Mouse (Mus musculus) hindbrain, embryonic 11.5 days (tissue): ENCODE results near the gene Defa25. TPM values are rescaled to one million over a fixed set of nuclear protein-coding genes. Genes with fewer than 3 reads are reported as not detected.
"Not testable (repeated sequence)": the region's sequence is repeated elsewhere in the genome, so short reads cannot be mapped to it uniquely, and the experiment has no call there.

Experiments
- ATAC-seq: fragments of 200-750 bp; cut with Nextera tagmentation; 2 replicates; pipeline ENCODE4 v1.8.0; 2017; ENCODE audit warnings: mild to moderate bottlenecking, moderate TSS enrichment, moderate library complexity; ENCODE audit not compliant: low FRiP score
- DNase-seq: peaks from one replicate; pipeline ENCODE4 v3.0.0-alpha.2; 2015; ENCODE audit warnings: low spot score
- H3K27ac ChIP-seq: fragments of 300-500 bp; sonication (generic); 2 replicates; pipeline ENCODE4 v1.5.1; 2014; ENCODE audit warnings: mild to moderate bottlenecking, low read depth, low read length
- H3K27me3 ChIP-seq: fragments of 300-500 bp; sonication (generic); 2 replicates; pipeline ENCODE4 v1.6.1; 2014; ENCODE audit warnings: mild to moderate bottlenecking, low read length, moderate library complexity, mixed read lengths; ENCODE audit not compliant: control insufficient read depth, insufficient read depth
- H3K36me3 ChIP-seq: fragments of 300-500 bp; sonication (generic); 2 replicates; pipeline ENCODE4 v1.6.1; 2014; ENCODE audit warnings: mild to moderate bottlenecking, low read length, moderate library complexity, mixed read lengths; ENCODE audit not compliant: control insufficient read depth, insufficient read depth
- H3K4me1 ChIP-seq: fragments of 300-500 bp; sonication (generic); replicated peaks from 2 replicates; pipeline ENCODE4 v1.6.1; 2014; ENCODE audit warnings: low read length, mixed read lengths; ENCODE audit not compliant: control insufficient read depth, insufficient read depth
- H3K4me2 ChIP-seq: fragments of 300-500 bp; sonication (generic); replicated peaks from 2 replicates; pipeline ENCODE4 v1.6.1; 2014; ENCODE audit warnings: mild to moderate bottlenecking, low read depth, low read length
- H3K4me3 ChIP-seq: fragments of 300-500 bp; sonication (generic); 2 replicates; pipeline ENCODE4 v1.5.1; 2014; ENCODE audit warnings: low read depth, low read length
- H3K9ac ChIP-seq: fragments of 300-500 bp; sonication (generic); 2 replicates; pipeline ENCODE4 v1.6.1; 2014; ENCODE audit warnings: low read depth, low read length
- H3K9me3 ChIP-seq: fragments of 300-500 bp; sonication (generic); 2 replicates; pipeline ENCODE4 v1.6.1; 2016; ENCODE audit warnings: low read length; ENCODE audit not compliant: control insufficient read depth
- WGBS: fragments of 180-500 bp; shearing (Covaris S2); extraction: QIAGEN DNeasy Blood & Tissue Kit; methylation state at CpG from one replicate; pipeline ENCODE4 v1.1.7; 2014; 5-methylcytosine and 5-hydroxymethylcytosine counted together
- polyA plus RNA-seq: library from polyadenylated mRNA; unstranded; fragments of >200 nt; fragmentation: Nextera tagmentation; extraction: Ambion mirVana; gene quantifications from 2 replicates; pipeline ENCODE4 v1.2.1, GENCODE M21; 2014

Gene Defa25
- polyA plus RNA-seq: not detected in 2 replicates

- H3K9ac ChIP-seq, H3K27me3 ChIP-seq, H3K27ac ChIP-seq, DNase-seq, H3K4me3 ChIP-seq, H3K36me3 ChIP-seq, ATAC-seq, H3K9me3 ChIP-seq, H3K4me1 ChIP-seq, H3K4me2 ChIP-seq: not testable (repeated sequence)
These were observed at the start of gene Defa25 for GRCm38 (mm10) chr8:21084142-21084541. Gene Defa25, plus strand, starts transcription at chr8:21084442.

- ATAC-seq: not testable (repeated sequence)
These were observed 29.5 kb upstream of the Defa25 start, which contains the start of gene Defa23 for GRCm38 (mm10) chr8:21054747-21055146. Gene Defa23, plus strand, starts transcription at chr8:21055047.

DNA sequence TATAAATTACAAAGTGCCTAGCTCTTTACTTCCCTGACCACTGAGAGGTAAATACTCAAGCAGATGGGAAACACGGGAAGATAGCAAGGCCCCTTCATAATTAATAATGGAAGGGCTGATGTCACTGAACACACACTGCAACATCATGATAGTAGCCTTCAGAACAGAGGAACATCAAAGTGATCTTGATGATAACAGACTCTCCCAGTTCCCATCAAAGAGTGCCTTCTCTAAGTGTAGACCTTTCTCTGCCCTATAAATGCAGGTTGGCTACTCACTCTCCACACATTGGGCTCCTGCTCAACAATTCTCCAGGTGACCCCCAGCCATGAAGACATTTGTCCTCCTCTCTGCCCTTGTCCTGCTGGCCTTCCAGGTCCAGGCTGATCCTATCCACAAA is 19.5 kb upstream of the Defa25 start, which contains the start of gene Defa35:
TSS of gene Defa35 (plus strand) at position 301 of the 400 bp plus-strand sequence.
- not testable (repeated sequence) for H3K36me3 ChIP-seq, H3K4me2 ChIP-seq, H3K27ac ChIP-seq, H3K4me1 ChIP-seq, H3K9ac ChIP-seq, ATAC-seq, H3K4me3 ChIP-seq, DNase-seq, H3K9me3 ChIP-seq, H3K27me3 ChIP-seq
- WGBS: 89% methylated on average over 1 of the region's 1 CpGs

More at GRCm38 (mm10) chr8:21054747-21055146, 29.5 kb upstream of the Defa25 start, which contains the start of gene Defa23:
- not testable (repeated sequence) for DNase-seq, H3K4me3 ChIP-seq, H3K27ac ChIP-seq, H3K9ac ChIP-seq, H3K27me3 ChIP-seq, H3K4me1 ChIP-seq, H3K36me3 ChIP-seq, H3K9me3 ChIP-seq, H3K4me2 ChIP-seq
- WGBS: no CpG with 5 or more reads among the region's 1 CpGs

- Histone ChIP-seq H3K27ac (no peak overlapping the region), H3K36me3 (no peaks in the 10 kb centered on the region), H3K9ac (no peak overlapping the region), H3K4me2 (no peak overlapping the region), H3K9me3 (no peaks in the 10 kb centered on the region), H3K4me3 (no peak overlapping the region), H3K4me1 (no peaks in the 10 kb centered on the region), H3K27me3 (no peaks in the 10 kb centered on the region)
- 52% methylated on average over 4 of the region's 4 CpGs for WGBS
- ATAC-seq: no peak
- peak; percentile 0 for DNase-seq
These were observed 8.9 kb downstream of the Defa25 start for GRCm38 (mm10) chr8:21093106-21093505.

DNA sequence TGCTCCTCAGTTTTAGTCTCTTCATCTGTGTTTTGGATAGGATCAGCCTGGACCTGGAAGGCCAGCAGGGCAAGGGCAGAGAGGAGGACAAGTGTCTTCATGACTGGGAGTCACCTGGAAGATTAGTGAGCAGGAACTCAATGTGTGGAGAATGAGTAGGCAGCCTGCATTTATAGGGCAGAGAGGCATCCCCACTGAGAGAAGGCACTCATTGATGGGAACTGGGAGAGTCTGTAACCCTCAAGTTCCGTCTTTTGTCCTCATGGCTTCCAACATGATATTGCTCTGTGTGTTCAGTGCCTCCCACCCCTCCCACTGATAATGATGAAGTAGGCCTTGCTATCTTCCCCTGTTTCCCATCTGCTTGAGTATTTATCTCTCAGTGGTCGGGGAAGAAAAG is 11.7 kb downstream of the Defa25 start, which contains the start of gene Gm14851:
TSS of gene Gm14851 (minus strand) at position 101 of the 400 bp plus-strand sequence.
- H3K36me3 ChIP-seq, DNase-seq, H3K27me3 ChIP-seq, H3K27ac ChIP-seq, H3K4me3 ChIP-seq, H3K9ac ChIP-seq, H3K4me1 ChIP-seq, H3K4me2 ChIP-seq, H3K9me3 ChIP-seq, ATAC-seq: not testable (repeated sequence)
- no CpG with 5 or more reads among the region's 2 CpGs for WGBS

DNA sequence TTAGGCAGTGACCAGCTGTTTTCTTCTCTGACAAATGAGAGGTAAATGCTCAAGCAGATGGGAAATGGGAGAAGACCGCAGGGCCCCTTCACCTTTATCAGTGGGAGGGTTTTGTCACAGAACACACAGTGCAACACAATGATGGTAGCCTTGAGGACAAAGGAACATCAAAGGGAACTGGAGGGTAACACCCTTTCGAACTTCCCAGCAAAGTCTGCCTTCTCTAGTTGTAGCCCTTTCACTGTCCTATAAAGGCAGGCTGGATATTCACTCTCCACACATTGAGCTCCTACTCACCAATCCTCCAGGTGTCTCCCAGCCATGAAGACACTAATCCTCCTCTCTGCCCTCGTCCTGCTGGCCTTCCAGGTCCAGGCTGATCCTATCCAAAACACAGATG is 50.1 kb downstream of the Defa25 start, which contains the start of gene Defa30:
TSS of gene Defa30 (plus strand) at position 301 of the 400 bp plus-strand sequence.
- H3K4me1 ChIP-seq, DNase-seq, H3K9me3 ChIP-seq, H3K4me3 ChIP-seq, H3K36me3 ChIP-seq, H3K4me2 ChIP-seq, H3K9ac ChIP-seq, ATAC-seq, H3K27ac ChIP-seq, H3K27me3 ChIP-seq: not testable (repeated sequence)
- 52% methylated on average over 3 of the region's 3 CpGs for WGBS

Other genes with a start within 250 kb of the Defa25 start
- gene Defb33, start 191.8 kb upstream of the Defa25 start, polyA plus RNA-seq: not detected in 2 replicates
- gene Gm15056, start 181.8 kb upstream of the Defa25 start, polyA plus RNA-seq: not detected in 2 replicates
- not detected in 2 replicates for gene Gm6040, start 162.4 kb upstream of the Defa25 start, polyA plus RNA-seq
- not detected in 2 replicates for gene AY761185, start 139.7 kb upstream of the Defa25 start, polyA plus RNA-seq
- not detected in 2 replicates for gene Defa21, start 58.9 kb upstream of the Defa25 start, polyA plus RNA-seq
- gene Defa23, start 29.4 kb upstream of the Defa25 start, polyA plus RNA-seq: not detected in 2 replicates
- gene Defa35, start 19.4 kb upstream of the Defa25 start, polyA plus RNA-seq: not detected in 2 replicates
- gene Gm14851, start 11.6 kb downstream of the Defa25 start, polyA plus RNA-seq: not detected in 2 replicates
- not detected in 2 replicates for gene Defa30, start 50.2 kb downstream of the Defa25 start, polyA plus RNA-seq
- not detected in 2 replicates for gene Defa22, start 77.8 kb downstream of the Defa25 start, polyA plus RNA-seq
- gene Defa31, start 107.2 kb downstream of the Defa25 start, polyA plus RNA-seq: not detected in 2 replicates
- gene Gm15293, start 117.1 kb downstream of the Defa25 start, polyA plus RNA-seq: not detected in 2 replicates
- gene Gm15292, start 165.3 kb downstream of the Defa25 start, polyA plus RNA-seq: not detected in 2 replicates
- gene Defa27, start 231.1 kb downstream of the Defa25 start, polyA plus RNA-seq: not detected in 2 replicates
- not detected in 2 replicates for gene Defa29, start 242.6 kb downstream of the Defa25 start, polyA plus RNA-seq